8 mouse cellular contexts compared by ENCODE assay signal in genomic region chr15:80083740-80084139, GRCm38 (mm10). TPM values are rescaled to one million over a fixed set of nuclear protein-coding genes. Genes with fewer than 3 reads are reported as not detected.
DNase-seq lines count a peak whose midpoint lies in the region; ATAC-seq lines count a peak whose summit lies in the region.

No protein-coding gene starts in this region.

- peak overlapping the region; percentile 96 for H3K27ac ChIP-seq in lung, embryonic 15.5 days
- H3K27ac ChIP-seq in embryonic facial prominence, embryonic 14.5 days (replicated peaks; ENCODE audit: low read depth, low read length): peak overlapping the region; percentile 93
- H3K27ac ChIP-seq in limb, embryonic 13.5 days: peak overlapping the region; percentile 98
- peak overlapping the region; percentile 98 for H3K27ac ChIP-seq in neural tube, embryonic 15.5 days (replicated peaks)

- peaks cover 33% of the 10 kb centered on the region for H3K4me1 ChIP-seq in lung, embryonic 15.5 days
- peaks cover 12% of the 10 kb centered on the region; the same call in 1 of the 2 replicates for H3K4me1 ChIP-seq in embryonic facial prominence, embryonic 14.5 days (ENCODE audit: control insufficient read depth, insufficient read depth, low read length)
- H3K4me1 ChIP-seq in limb, embryonic 13.5 days: peaks cover 28% of the 10 kb centered on the region
- peaks cover 30% of the 10 kb centered on the region for H3K4me1 ChIP-seq in neural tube, embryonic 15.5 days

- H3K4me3 ChIP-seq in lung, embryonic 15.5 days: peak overlapping the region; percentile 68
- peak overlapping the region; percentile 77 for H3K4me3 ChIP-seq in embryonic facial prominence, embryonic 14.5 days (ENCODE audit: low read depth, low read length)
- H3K4me3 ChIP-seq in limb, embryonic 13.5 days: peak overlapping the region; percentile 87
- H3K4me3 ChIP-seq in neural tube, embryonic 15.5 days (replicated peaks): peak overlapping the region; percentile 78

- under 1% methylated on average over 12 of the region's 12 CpGs for WGBS in lung, embryonic 15.5 days
- 1% methylated on average over 12 of the region's 12 CpGs for WGBS in embryonic facial prominence, embryonic 14.5 days
- under 1% methylated on average over 12 of the region's 12 CpGs for WGBS in limb, embryonic 13.5 days
- WGBS in neural tube, embryonic 15.5 days: under 1% methylated on average over 12 of the region's 12 CpGs

- peak overlapping the region; percentile 80 for H3K4me2 ChIP-seq in lung, embryonic 15.5 days
- H3K4me2 ChIP-seq in embryonic facial prominence, embryonic 14.5 days (ENCODE audit: low read depth, low read length): peak overlapping the region; percentile 80
- peak overlapping the region; percentile 94 for H3K4me2 ChIP-seq in limb, embryonic 13.5 days (replicated peaks)
- H3K4me2 ChIP-seq in neural tube, embryonic 15.5 days: peak overlapping the region; percentile 77

- ATAC-seq in lung, embryonic 15.5 days (ENCODE audit: borderline replicate concordance, extremely low read depth, low FRiP score, low TSS enrichment): 0 out of 2 replicates have a peak, but pooled peaks have one; percentile 13
- ATAC-seq in embryonic facial prominence, embryonic 14.5 days (ENCODE audit: low read depth): peak; percentile 12
- no peak; the same call in none of the 2 replicates for ATAC-seq in limb, embryonic 13.5 days (ENCODE audit: low FRiP score, low read depth)
- ATAC-seq in neural tube, embryonic 15.5 days (ENCODE audit: low FRiP score): no peak; the same call in none of the 2 replicates

- no peak for DNase-seq in lung, adult 18-20 months
- DNase-seq in embryonic facial prominence, embryonic 14.5 days (ENCODE audit: low spot score): no peak
- no peak for DNase-seq in gastrocnemius, postnatal 10 days
- DNase-seq in spleen, postnatal 4 days (ENCODE audit: low spot score in 2 of 2): no peak
- DNase-seq in retina, embryonic 14.5 days (ENCODE audit: low spot score): no peak

- H3K9me3 ChIP-seq in lung, embryonic 15.5 days: no peaks in the 10 kb centered on the region
- no peaks in the 10 kb centered on the region for H3K9me3 ChIP-seq in embryonic facial prominence, embryonic 14.5 days (ENCODE audit: control insufficient read depth, low read length)
- peaks cover 4% of the 10 kb centered on the region; the same call in 1 of the 2 replicates for H3K9me3 ChIP-seq in limb, embryonic 13.5 days
- H3K9me3 ChIP-seq in neural tube, embryonic 15.5 days (replicated peaks): no peaks in the 10 kb centered on the region

- peak overlapping the region; percentile 51 for H3K9ac ChIP-seq in lung, embryonic 15.5 days
- peak overlapping the region; percentile 96 for H3K9ac ChIP-seq in embryonic facial prominence, embryonic 14.5 days (ENCODE audit: low read depth, low read length)
- H3K9ac ChIP-seq in limb, embryonic 13.5 days: peak overlapping the region; percentile 65
- H3K9ac ChIP-seq in neural tube, embryonic 15.5 days (replicated peaks): peak overlapping the region; percentile 56

- H3K36me3 ChIP-seq in lung, embryonic 15.5 days: peaks cover 33% of the 10 kb centered on the region
- peaks cover 37% of the 10 kb centered on the region for H3K36me3 ChIP-seq in embryonic facial prominence, embryonic 14.5 days (ENCODE audit: control insufficient read depth, insufficient read depth, low read length)
- peaks cover 37% of the 10 kb centered on the region for H3K36me3 ChIP-seq in limb, embryonic 13.5 days
- H3K36me3 ChIP-seq in neural tube, embryonic 15.5 days: peaks cover 31% of the 10 kb centered on the region

- H3K27me3 ChIP-seq in lung, embryonic 15.5 days: 0 out of 2 replicates have a peak, but pooled peaks cover 4% of the 10 kb centered on the region
- no peaks in the 10 kb centered on the region for H3K27me3 ChIP-seq in embryonic facial prominence, embryonic 14.5 days (replicated peaks; ENCODE audit: control insufficient read depth, insufficient read depth, low read length)
- no peaks in the 10 kb centered on the region for H3K27me3 ChIP-seq in limb, embryonic 13.5 days
- H3K27me3 ChIP-seq in neural tube, embryonic 15.5 days (replicated peaks): no peaks in the 10 kb centered on the region

RNA-seq across cellular contexts. Expression of gene Syngr1, which starts 7.4 kb away (rescaled TPM):
- 18.8 and 20.6 TPM in 2 replicates for polyA plus RNA-seq in lung, embryonic 15.5 days (2015; fragmentation: Nextera tagmentation; extraction: Ambion mirVana)
- polyA plus RNA-seq in embryonic facial prominence, embryonic 14.5 days (2014; fragmentation: Nextera tagmentation; extraction: Ambion mirVana): 10.3 and 10.5 TPM in 2 replicates
- polyA plus RNA-seq in limb, embryonic 13.5 days (2015; fragmentation: Nextera tagmentation; extraction: Ambion mirVana): 5.5 and 5.6 TPM in 2 replicates
- 59.3 and 64.6 TPM in 2 replicates for polyA plus RNA-seq in neural tube, embryonic 15.5 days (2015; fragmentation: Nextera tagmentation; extraction: Ambion mirVana)
- total RNA-seq in gastrocnemius, postnatal 10 days (2021): 10 to 100 TPM; 16.1 to 17.0 TPM

RNA-seq across cellular contexts. Expression of gene Rpl3, which starts 7.9 kb away (rescaled TPM):
- polyA plus RNA-seq in lung, embryonic 15.5 days (2015; fragmentation: Nextera tagmentation; extraction: Ambion mirVana): 1,053 and 1,095 TPM in 2 replicates
- 1,242 and 1,346 TPM in 2 replicates for polyA plus RNA-seq in embryonic facial prominence, embryonic 14.5 days (2014; fragmentation: Nextera tagmentation; extraction: Ambion mirVana)
- 1,057 and 1,068 TPM in 2 replicates for polyA plus RNA-seq in limb, embryonic 13.5 days (2015; fragmentation: Nextera tagmentation; extraction: Ambion mirVana)
- polyA plus RNA-seq in neural tube, embryonic 15.5 days (2015; fragmentation: Nextera tagmentation; extraction: Ambion mirVana): 526 and 732 TPM in 2 replicates
- total RNA-seq in gastrocnemius, postnatal 10 days (2021): 100 to 1,000 TPM; 224 to 271 TPM

RNA-seq across cellular contexts. Expression of gene Tab1, which starts 49.2 kb away (rescaled TPM):
- polyA plus RNA-seq in lung, embryonic 15.5 days (2015; fragmentation: Nextera tagmentation; extraction: Ambion mirVana): 33.0 and 34.6 TPM in 2 replicates
- polyA plus RNA-seq in embryonic facial prominence, embryonic 14.5 days (2014; fragmentation: Nextera tagmentation; extraction: Ambion mirVana): 27.6 and 36.3 TPM in 2 replicates
- 45.6 and 45.8 TPM in 2 replicates for polyA plus RNA-seq in limb, embryonic 13.5 days (2015; fragmentation: Nextera tagmentation; extraction: Ambion mirVana)
- 35.9 and 37.4 TPM in 2 replicates for polyA plus RNA-seq in neural tube, embryonic 15.5 days (2015; fragmentation: Nextera tagmentation; extraction: Ambion mirVana)
- total RNA-seq in gastrocnemius, postnatal 10 days (2021): 10 to 100 TPM; 17.1 to 20.6 TPM

Comparison
In these comparisons a context has a peak if more than half of its experiments do, and no peak if none do; other contexts are left out.
1. ATAC-seq: peak in lung, embryonic 15.5 days (single experiment) and embryonic facial prominence, embryonic 14.5 days (single experiment); none in limb, embryonic 13.5 days (single experiment) and neural tube, embryonic 15.5 days (single experiment).
2. Peak in every context shown above with its lines, with median percentiles within 50 percentile points of each other: H3K27ac ChIP-seq, H3K4me2 ChIP-seq, H3K4me3 ChIP-seq and H3K9ac ChIP-seq.